Mouse (Mus musculus) c-Kit-positive CD71-negative TER-119-negative erythroid progenitor cells, embryonic 14.5 days (primary cell): ENCODE measurements at regions not wholly inside any gene's neighbourhood (a gene's known extent, or its start where the extent isn't known, plus 50 kb on each side); places are given as distances from the start of the nearest gene placed in this dataset.

Source experiments
- DNase-seq: peaks from one replicate; pipeline ENCODE4 v3.0.0-alpha.2; 2013; ENCODE audit warnings: low read depth

- no peak for DNase-seq
Observed at GRCm38 (mm10) chr3:149324088-149324487, 333.7 kb upstream of the Adgrl2 start.

- no peak for DNase-seq
Observed at GRCm38 (mm10) chr3:149318728-149319127, 328.4 kb upstream of the Adgrl2 start.

- DNase-seq: no peak
Observed at GRCm38 (mm10) chr3:149314258-149314657, 323.9 kb upstream of the Adgrl2 start.

- no peak for DNase-seq
Observed at GRCm38 (mm10) chr3:149313217-149313616, 322.9 kb upstream of the Adgrl2 start.

- DNase-seq: no peak
Observed at GRCm38 (mm10) chr3:149311576-149311975, 321.2 kb upstream of the Adgrl2 start.

- no peak for DNase-seq
Observed at GRCm38 (mm10) chr3:149306709-149307108, 316.4 kb upstream of the Adgrl2 start.

- DNase-seq: no peak
Observed at GRCm38 (mm10) chr3:149306291-149306690, 315.9 kb upstream of the Adgrl2 start.

GRCm38 (mm10) chr3:149305440-149305839, 315.1 kb upstream of the Adgrl2 start:
- DNase-seq: no peak

GRCm38 (mm10) chr3:149305011-149305413, 314.7 kb upstream of the Adgrl2 start:
- DNase-seq: no peak

- no peak for DNase-seq
Observed at GRCm38 (mm10) chr3:149303418-149303817, 313.1 kb upstream of the Adgrl2 start.

GRCm38 (mm10) chr3:149300002-149300401, 309.6 kb upstream of the Adgrl2 start:
- no peak for DNase-seq

GRCm38 (mm10) chr3:149296419-149296962, 306.1 kb upstream of the Adgrl2 start:
- no peak for DNase-seq

- DNase-seq: no peak
Observed at GRCm38 (mm10) chr3:149295942-149296341, 305.6 kb upstream of the Adgrl2 start.

GRCm38 (mm10) chr3:149295257-149295831, 305.0 kb upstream of the Adgrl2 start:
- no peak for DNase-seq

- no peak for DNase-seq
Observed at GRCm38 (mm10) chr3:149294445-149294844, 304.1 kb upstream of the Adgrl2 start.

GRCm38 (mm10) chr3:149292459-149292858, 302.1 kb upstream of the Adgrl2 start:
- no peak for DNase-seq

GRCm38 (mm10) chr3:149291473-149291872, 301.1 kb upstream of the Adgrl2 start:
- no peak for DNase-seq

- no peak for DNase-seq
Observed at GRCm38 (mm10) chr3:149290228-149290627, 299.9 kb upstream of the Adgrl2 start.

- no peak for DNase-seq
Observed at GRCm38 (mm10) chr3:149287080-149287479, 296.7 kb upstream of the Adgrl2 start.

- DNase-seq: no peak
Observed at GRCm38 (mm10) chr3:149284976-149285375, 294.6 kb upstream of the Adgrl2 start.

- DNase-seq: no peak
Observed at GRCm38 (mm10) chr3:149280807-149281789, 290.7 kb upstream of the Adgrl2 start.

- DNase-seq: no peak
Observed at GRCm38 (mm10) chr3:149279338-149279737, 289.0 kb upstream of the Adgrl2 start.

GRCm38 (mm10) chr3:149277812-149278211, 287.5 kb upstream of the Adgrl2 start:
- DNase-seq: no peak
